Mouse (Mus musculus) G1E (cell line): Measurements from ENCODE around the gene Vac14. TPM values are rescaled to one million over a fixed set of nuclear protein-coding genes. Genes with fewer than 3 reads are reported as not detected.

Experiments used
- ATAC-seq: 2 replicates; pipeline ENCODE4 v1.8.0; 2016; ENCODE audit warnings: mild to moderate bottlenecking; ENCODE audit not compliant: insufficient number of reproducible peaks, poor library complexity, low FRiP score, severe bottlenecking; ENCODE audit errors: extremely low read depth
- DNase-seq: peaks from one replicate; pipeline ENCODE4 v3.0.0; 2012; ENCODE audit warnings: low spot score
- H3K27me3 ChIP-seq: 2 replicates; pipeline ENCODE4 v1.6.1; 2012; ENCODE audit warnings: mild to moderate bottlenecking, low read length, inconsistent platforms; ENCODE audit not compliant: insufficient read depth
- H3K36me3 ChIP-seq: replicated peaks from 2 replicates; pipeline ENCODE3; 2012; ENCODE audit warnings: mild to moderate bottlenecking, inconsistent platforms
- H3K4me1 ChIP-seq: 2 replicates; pipeline ENCODE4 v1.6.1; 2012; ENCODE audit warnings: low read depth, low read length, inconsistent platforms, mixed read lengths; ENCODE audit not compliant: insufficient read depth
- H3K4me3 ChIP-seq: 2 replicates; pipeline ENCODE4 v1.5.1; 2012; ENCODE audit warnings: low read depth, mild to moderate bottlenecking, inconsistent platforms, low read length, moderate library complexity, mixed read lengths
- H3K9me3 ChIP-seq: replicated peaks from 2 replicates; pipeline ENCODE4 v1.6.1; 2012; ENCODE audit warnings: inconsistent platforms
- CTCF ChIP-seq: IDR thresholded peaks from 2 replicates; pipeline ENCODE4 v1.5.1; 2012; ENCODE audit warnings: low read depth, low read length, inconsistent platforms, mixed read lengths
- GATA1 ChIP-seq: IDR thresholded peaks from 2 replicates; pipeline ENCODE4 v1.6.1; 2012; ENCODE audit warnings: borderline replicate concordance, low read length, inconsistent platforms, mixed read lengths
- GATA2 ChIP-seq: IDR thresholded peaks from 2 replicates; pipeline ENCODE4 v1.6.1; 2012; ENCODE audit warnings: low read depth, low read length, inconsistent platforms, borderline replicate concordance
- POLR2AphosphoS5 ChIP-seq: IDR thresholded peaks from 2 replicates; pipeline ENCODE4 v1.6.1; 2012; ENCODE audit warnings: low read depth, low read length, inconsistent platforms; ENCODE audit not compliant: insufficient replicate concordance
- TAL1 ChIP-seq: conservative IDR thresholded peaks from 2 replicates; pipeline ENCODE4 v1.6.1; 2012; ENCODE audit warnings: low read depth, low read length, inconsistent platforms, mixed read lengths
- polyA plus RNA-seq: library from polyadenylated mRNA; stranded (reverse); fragments of >175 nt; gene quantifications from 2 replicates; pipeline ENCODE4 v1.2.3, GENCODE M21; 2012
- total RNA-seq, 2 experiments: library from RNA; stranded (forward) in 1 of 2; stranded (reverse) in 1 of 2; fragments of 200-1000 nt in 1 of 2; fragments of >200 nt in 1 of 2; fragmentation: Nextera tagmentation in 1 of 2; gene quantifications; 2 replicates each; pipeline ENCODE4 v1.2.3; 2014 to 2017

Vac14 gene
- total and polyA plus RNA-seq, 3 experiments, result 25.7 to 70.1 (median 52.1) TPM

DNA sequence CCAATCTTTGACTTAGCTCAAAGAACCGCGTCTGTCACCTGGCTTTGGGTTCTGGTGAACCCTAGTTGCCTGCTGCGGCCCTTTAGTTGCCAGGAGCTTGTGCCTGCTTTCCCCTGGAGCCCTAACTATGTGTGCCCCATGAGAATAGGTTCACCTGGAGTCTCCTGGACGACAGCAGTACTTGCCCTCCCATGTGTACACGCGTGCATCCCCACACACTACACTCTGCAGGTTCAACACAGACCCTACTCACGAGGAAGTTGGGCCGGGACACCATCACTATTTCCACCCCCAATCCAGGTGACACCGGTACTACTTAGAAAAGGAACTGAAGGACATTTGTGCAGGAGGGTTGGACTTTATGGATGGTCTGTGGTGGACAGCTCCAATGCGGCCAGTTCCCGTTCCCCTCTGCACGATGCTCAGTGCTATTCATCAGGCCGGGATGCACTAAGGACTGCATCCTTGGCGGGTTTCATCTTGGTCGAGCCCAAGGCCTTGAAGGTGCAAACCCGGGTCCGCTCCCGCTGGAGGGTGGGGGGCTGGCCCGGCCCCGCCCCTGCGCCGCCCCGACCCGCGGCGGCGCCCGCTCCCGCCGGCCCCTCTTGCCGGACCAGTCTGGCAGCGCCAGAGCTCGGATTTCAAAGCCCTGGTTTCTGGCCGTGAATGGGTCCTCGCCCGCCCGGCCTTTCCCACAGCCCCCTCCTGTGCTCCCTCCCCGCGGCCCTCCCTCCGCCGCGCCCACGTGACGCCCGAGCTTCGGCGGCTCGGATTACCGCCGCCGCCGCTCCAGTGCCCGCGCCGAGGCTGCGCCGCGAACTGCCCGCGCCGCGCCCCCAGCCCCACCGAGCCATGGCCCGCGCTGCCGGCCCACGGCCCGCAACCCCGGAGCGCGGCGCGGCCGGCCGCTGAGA lies 102.6 kb downstream of the Vac14 start, which contains the start of gene Mtss1l:
Gene Mtss1l (plus strand): TSS at position 792 of the 914 bp plus-strand sequence.
- Histone ChIP-seq H3K9me3 (no peaks in the 10 kb centered on the region), H3K4me1 (peaks cover 15% of the 10 kb centered on the region), H3K4me3 (peak within 1 kb of the TSS; percentile 66), H3K27me3 (peaks cover 44% of the 10 kb centered on the region), H3K36me3 (peaks cover 49% of the 10 kb centered on the region)
- DNase-seq (peak; percentile 54), ATAC-seq (no peak)
- TF ChIP-seq TAL1 (no peak), CTCF (no peak), GATA1 (no peak), GATA2 (no peak), POLR2AphosphoS5 (no peak)

DNA sequence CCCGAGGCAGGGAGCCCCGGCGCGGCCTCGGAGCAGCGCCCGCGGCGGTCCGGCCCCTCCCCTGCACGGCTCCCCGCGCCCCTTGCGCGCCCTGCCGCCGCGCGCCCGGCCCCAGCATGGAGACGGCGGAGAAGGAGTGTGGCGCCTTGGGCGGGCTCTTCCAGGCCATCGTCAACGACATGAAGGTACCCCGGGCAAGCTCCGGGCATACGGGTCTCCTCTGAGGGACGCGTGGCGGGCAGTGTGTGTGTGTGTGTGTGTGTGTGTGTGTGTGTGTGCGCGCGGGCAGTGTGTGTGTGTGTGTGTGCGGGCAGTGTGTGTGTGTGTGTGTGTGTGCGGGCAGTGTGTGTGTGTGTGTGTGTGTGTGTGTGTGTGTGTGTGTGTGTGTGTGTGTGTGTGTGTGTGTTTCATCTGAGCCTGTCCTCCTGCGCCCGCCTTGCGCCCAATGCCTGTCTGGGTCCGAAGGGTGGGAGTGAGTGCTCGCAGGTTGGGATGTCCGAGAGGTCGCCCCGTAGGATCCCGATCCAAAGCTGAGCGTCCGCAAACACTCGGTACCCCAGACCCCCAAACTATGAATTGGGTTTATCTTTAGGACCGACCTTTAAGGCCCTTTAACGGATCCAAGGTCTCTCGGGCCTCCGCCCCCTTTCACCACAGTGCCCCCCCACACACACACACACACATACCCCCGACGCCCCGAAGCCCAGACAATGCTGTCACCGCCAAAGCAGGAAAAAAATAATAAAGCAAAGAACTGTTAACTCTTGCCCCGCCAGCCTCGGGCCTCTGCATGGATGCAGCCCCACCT lies 103.4 kb downstream of the Vac14 start:
- peaks cover 15% of the 10 kb centered on the region for H3K4me1 ChIP-seq
- H3K9me3 ChIP-seq, result no peaks in the 10 kb centered on the region
- H3K4me3 ChIP-seq, result peak overlapping the region; percentile 66
- peaks cover 47% of the 10 kb centered on the region for H3K27me3 ChIP-seq
- TF ChIP-seq CTCF, result no peak
- no peak for TF ChIP-seq GATA1
- no peak for TF ChIP-seq GATA2
- no peak for TF ChIP-seq TAL1
- no peak for TF ChIP-seq POLR2AphosphoS5
- peak; percentile 49 for DNase-seq
- no peak for ATAC-seq
- peaks cover 41% of the 10 kb centered on the region for H3K36me3 ChIP-seq

DNA sequence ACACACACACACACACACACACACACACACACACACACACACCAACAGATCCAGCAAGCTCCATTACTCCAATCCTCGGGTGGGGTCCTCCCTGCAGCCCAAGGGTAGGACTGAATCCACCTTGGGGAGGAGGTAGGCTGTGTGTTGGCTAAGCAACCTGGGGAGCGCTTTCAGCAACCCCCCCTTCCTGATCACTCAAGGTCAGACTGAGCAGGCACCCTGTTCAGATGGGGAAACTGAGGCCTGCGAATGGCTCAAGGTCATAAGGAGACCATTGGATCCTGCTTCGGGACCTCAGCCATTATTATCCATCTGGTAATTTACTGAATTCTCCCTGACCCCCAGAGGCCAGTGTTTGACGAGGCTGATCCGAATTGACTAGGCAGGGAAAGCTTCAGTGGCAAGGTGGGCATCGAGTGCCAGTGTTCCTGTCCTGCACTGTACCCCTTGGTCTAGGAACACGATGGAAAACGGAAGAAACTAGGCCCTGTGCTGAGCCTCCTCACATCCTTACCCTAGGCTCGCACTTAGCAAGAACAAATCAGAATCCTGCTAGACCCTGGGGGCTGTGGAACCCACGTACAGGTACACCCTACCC lies 104.1 kb downstream of the Vac14 start:
- no peaks in the 10 kb centered on the region for H3K9me3 ChIP-seq
- H3K27me3 ChIP-seq, result peaks cover 47% of the 10 kb centered on the region
- peaks cover 35% of the 10 kb centered on the region for H3K36me3 ChIP-seq
- no peak for ATAC-seq
- TF ChIP-seq GATA2, result no peak
- no peak for TF ChIP-seq TAL1
- no peak for TF ChIP-seq GATA1
- no peak for DNase-seq
- peaks cover 21% of the 10 kb centered on the region for H3K4me1 ChIP-seq
- H3K4me3 ChIP-seq, result no peak overlapping the region

DNA sequence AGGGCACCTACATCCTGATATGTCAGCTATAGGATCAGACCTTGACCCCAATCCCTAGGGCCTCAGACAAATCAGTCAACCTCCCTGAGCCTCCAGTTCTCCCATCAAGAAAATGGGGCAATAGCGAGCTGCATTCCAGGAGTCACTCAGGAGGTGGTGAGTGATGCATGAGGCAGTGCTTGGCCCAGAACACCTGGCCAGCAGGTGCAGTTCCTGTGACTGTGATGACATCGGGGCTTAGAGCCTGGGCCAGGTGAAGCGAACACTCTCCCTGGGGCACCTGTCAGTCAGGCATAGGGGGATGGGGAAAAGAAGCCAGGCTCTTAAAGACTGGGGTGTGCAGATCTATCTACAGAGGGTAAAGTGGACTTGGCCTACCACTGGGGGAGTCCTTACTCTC lies 106.1 kb downstream of the Vac14 start:
- ATAC-seq (no peak), DNase-seq (no peak)
- Histone ChIP-seq H3K4me1 (peaks cover 22% of the 10 kb centered on the region), H3K4me3 (no peak overlapping the region), H3K36me3 (peaks cover 15% of the 10 kb centered on the region), H3K9me3 (no peaks in the 10 kb centered on the region), H3K27me3 (peaks cover 64% of the 10 kb centered on the region)
- TF ChIP-seq CTCF, result no peak
- no peak for TF ChIP-seq GATA1
- no peak for TF ChIP-seq POLR2AphosphoS5
- no peak for TF ChIP-seq GATA2
- TF ChIP-seq TAL1, result no peak

DNA sequence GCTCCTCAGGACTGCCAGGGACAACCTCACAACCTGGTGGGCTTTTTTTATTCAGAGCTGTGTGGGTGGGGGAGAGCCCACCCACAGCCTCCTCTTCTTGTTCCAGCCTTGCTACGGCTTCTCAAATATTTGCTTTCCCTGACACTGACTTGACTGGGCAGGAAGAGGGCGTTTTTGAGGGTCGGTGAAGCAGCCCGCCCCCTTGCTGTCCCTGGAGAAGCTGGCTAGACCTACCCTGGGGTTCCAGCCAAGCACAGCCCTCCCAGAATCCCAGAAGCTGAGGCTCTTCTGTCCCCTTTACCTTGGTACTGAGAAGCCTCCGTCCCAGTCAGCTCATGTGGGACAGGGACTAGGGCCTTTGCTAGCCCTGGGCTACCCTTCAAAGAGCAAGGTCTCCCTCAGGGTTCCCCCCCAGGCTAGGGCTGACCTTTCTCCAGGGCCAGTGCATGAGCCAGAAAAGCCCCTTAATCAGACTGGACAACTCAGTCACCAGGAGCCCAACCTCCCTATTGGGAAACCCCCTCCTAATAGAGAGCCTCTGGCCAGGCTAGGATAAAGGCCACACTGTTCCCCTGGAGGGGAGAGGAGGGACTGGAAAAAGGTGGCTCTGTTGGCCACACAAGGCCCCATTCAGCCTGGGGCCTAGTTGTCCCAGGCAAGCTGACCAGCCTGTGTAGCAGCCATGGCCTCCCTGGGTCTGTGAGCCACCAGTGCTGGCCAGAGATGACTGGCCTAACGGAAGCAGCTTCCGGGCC lies 106.9 kb downstream of the Vac14 start:
- H3K4me3 ChIP-seq, result no peak overlapping the region
- DNase-seq, result no peak
- no peak for TF ChIP-seq TAL1
- TF ChIP-seq POLR2AphosphoS5, result no peak
- TF ChIP-seq GATA2, result no peak
- no peak for TF ChIP-seq CTCF
- no peak for TF ChIP-seq GATA1
- H3K36me3 ChIP-seq, result peaks cover 8% of the 10 kb centered on the region
- H3K27me3 ChIP-seq, result peaks cover 69% of the 10 kb centered on the region
- no peaks in the 10 kb centered on the region for H3K9me3 ChIP-seq
- no peak; the same call in 1 of the 2 replicates for ATAC-seq
- H3K4me1 ChIP-seq, result peaks cover 25% of the 10 kb centered on the region
